Mouse (Mus musculus) thymus, adult 18-20 months (tissue): ENCODE results near the gene Rasa4.
"Not testable (repeated sequence)": the region's sequence is repeated elsewhere in the genome, so short reads cannot be mapped to it uniquely, and the experiment has no call there.

Source experiments
- DNase-seq, 2 experiments: peaks; one replicate each; pipeline ENCODE4 v3.0.0; 2022; ENCODE audit warnings: mixed read lengths in 2 of 2

The Rasa4 gene

GRCm38 (mm10) chr5:136083669-136084107 is at the start of gene Rasa4:
Gene Rasa4 (plus strand): TSS chr5:136083916.
- peak; percentile 92 to 95 for DNase-seq

GRCm38 (mm10) chr5:136034868-136035267 is 48.8 kb upstream of the Rasa4 start:
- DNase-seq: no peak

GRCm38 (mm10) chr5:136035285-136035684 is 48.4 kb upstream of the Rasa4 start:
- no peak for DNase-seq

GRCm38 (mm10) chr5:136036667-136037066 is 47.0 kb upstream of the Rasa4 start:
- no peak for DNase-seq

- DNase-seq: no peak
Measured at GRCm38 (mm10) chr5:136038258-136039214, 45.2 kb upstream of the Rasa4 start, which contains the start of gene Upk3b. Gene Upk3b (plus strand): TSS chr5:136038496.

- no peak for DNase-seq
Measured at GRCm38 (mm10) chr5:136040210-136040609, 43.5 kb upstream of the Rasa4 start.

- DNase-seq: no peak
Measured at GRCm38 (mm10) chr5:136041260-136041659, 42.5 kb upstream of the Rasa4 start.

GRCm38 (mm10) chr5:136041666-136042065 is 42.0 kb upstream of the Rasa4 start:
- no peak for DNase-seq

GRCm38 (mm10) chr5:136044865-136045264 is 38.9 kb upstream of the Rasa4 start:
- no peak for DNase-seq

- no peak for DNase-seq
Measured at GRCm38 (mm10) chr5:136045408-136045807, 38.3 kb upstream of the Rasa4 start.

GRCm38 (mm10) chr5:136045987-136046386 is 37.7 kb upstream of the Rasa4 start:
- peak; percentile 43 to 57 for DNase-seq

- DNase-seq: not testable (repeated sequence)
Measured at GRCm38 (mm10) chr5:136048541-136048940, 35.2 kb upstream of the Rasa4 start.

- no peak for DNase-seq
Measured at GRCm38 (mm10) chr5:136049926-136050325, 33.8 kb upstream of the Rasa4 start.

GRCm38 (mm10) chr5:136051231-136052085 is 32.3 kb upstream of the Rasa4 start:
- DNase-seq: no peak

- no peak for DNase-seq
Measured at GRCm38 (mm10) chr5:136052861-136053655, 30.7 kb upstream of the Rasa4 start.

- no peak for DNase-seq
Measured at GRCm38 (mm10) chr5:136054301-136055077, 29.2 kb upstream of the Rasa4 start, which contains the start of gene Upk3bl. Gene Upk3bl (plus strand): TSS chr5:136054492.

- DNase-seq: no peak
Measured at GRCm38 (mm10) chr5:136056062-136056461, 27.7 kb upstream of the Rasa4 start.

GRCm38 (mm10) chr5:136057085-136057484 is 26.6 kb upstream of the Rasa4 start:
- no peak for DNase-seq

- peak; percentile 43 for DNase-seq
Measured at GRCm38 (mm10) chr5:136061567-136061966, 22.1 kb upstream of the Rasa4 start.

- no peak for DNase-seq
Measured at GRCm38 (mm10) chr5:136063920-136064319, 19.8 kb upstream of the Rasa4 start.

GRCm38 (mm10) chr5:136066404-136067148 is 17.1 kb upstream of the Rasa4 start:
- DNase-seq: not testable (repeated sequence)
